Mouse (Mus musculus) heart, adult 11 months (tissue): ENCODE measurements around the gene Eno3.

ENCODE experiments used
- DNase-seq: peaks from one replicate; pipeline ENCODE4 v3.0.0; 2022

Gene Eno3

DNA sequence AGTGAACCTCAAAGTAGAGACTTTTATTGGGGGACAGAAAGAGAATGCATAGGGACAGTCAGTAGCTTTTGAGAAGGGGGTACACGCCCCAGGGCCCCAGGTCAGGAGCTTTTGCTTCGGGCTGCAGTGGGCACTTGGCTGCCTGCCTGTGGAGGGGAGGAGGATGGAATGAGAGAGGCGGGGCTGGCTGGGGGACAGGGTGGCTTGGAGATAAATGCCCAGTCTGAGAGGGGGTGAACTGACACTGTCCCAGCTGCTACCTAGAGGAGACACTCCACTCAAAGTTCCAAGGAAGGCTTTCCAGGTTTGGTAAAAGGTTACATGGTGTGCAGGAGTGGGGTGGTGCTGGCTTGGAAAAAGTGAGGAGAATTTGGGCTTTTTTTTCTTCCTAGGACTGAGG is at the start of gene Eno3:
Gene Eno3, plus strand, starts transcription at position 239 of the 400 bp plus-strand sequence.
- peak; percentile 96 for DNase-seq

DNA sequence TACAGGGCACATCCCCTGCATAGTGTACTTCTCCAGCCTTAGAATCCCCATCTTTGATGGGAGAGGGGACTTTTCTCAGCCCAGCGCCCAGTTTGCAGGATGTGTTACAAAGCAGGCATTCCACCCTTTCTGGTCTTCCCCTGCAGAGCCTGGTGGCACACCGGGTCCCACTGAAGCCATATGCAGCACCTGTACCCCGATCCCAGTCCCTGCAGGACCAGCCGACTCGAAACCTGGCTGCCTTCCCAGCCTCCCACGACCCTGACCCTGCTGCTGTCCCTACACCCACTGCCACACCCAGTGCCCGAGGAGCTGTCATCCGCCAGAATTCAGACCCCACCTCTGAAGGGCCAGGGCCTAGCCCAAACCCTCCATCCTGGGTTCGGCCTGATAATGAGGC is 49.4 kb upstream of the Eno3 start:
- DNase-seq: peak; percentile 90

DNA sequence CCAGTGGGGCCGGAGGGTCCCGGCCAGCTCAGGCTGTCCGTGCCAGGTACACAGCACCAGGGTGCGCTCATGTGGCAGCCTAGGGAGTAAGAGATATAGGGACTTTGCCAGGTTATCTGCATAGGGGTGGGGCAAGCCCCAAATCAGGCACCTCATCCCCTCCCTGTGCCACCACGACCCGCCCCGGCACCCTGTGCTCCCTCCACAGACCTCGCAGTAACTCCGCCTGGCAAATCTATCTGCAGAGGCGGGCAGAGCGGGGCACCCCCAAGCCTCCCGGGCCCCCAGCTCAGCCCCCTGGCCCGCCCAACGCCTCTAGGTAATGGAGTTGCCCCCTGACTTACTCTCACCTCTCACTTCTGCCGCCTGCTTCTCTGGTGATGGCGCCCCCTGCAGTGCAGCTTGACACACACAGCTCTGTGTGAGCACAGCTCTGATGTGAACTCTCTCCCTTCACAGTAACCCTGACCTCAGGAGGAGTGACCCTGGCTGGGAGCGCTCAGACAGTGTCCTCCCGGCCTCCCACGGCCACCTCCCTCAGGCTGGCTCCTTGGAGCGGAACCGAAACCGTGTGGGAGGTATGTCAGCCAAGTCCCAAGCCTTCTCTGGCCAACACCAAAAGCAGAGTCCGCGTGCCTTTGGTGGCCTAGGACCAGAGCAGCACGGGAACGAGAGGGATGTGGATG is 48.5 kb upstream of the Eno3 start:
- peak; percentile 92 for DNase-seq

DNA sequence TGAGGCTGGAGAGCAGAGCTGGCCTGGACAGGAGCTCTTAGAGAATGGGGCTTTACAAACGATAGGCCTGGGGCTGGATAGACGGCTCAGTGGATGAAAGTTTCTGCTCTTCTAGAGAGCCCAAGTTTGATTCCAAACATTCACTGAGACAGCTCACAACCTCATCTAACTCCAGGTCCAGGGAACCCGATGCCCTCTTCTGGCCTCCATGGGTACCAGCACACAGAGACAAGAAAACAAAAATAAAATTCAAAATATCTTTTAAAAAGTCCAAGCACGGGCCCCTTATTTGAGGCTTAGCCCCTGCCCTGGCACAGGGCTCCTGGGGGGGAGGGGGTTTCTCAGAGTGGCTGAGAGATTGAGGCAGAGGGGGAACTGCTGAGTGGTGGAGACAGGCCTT is 46.2 kb upstream of the Eno3 start:
- DNase-seq: no peak

DNA sequence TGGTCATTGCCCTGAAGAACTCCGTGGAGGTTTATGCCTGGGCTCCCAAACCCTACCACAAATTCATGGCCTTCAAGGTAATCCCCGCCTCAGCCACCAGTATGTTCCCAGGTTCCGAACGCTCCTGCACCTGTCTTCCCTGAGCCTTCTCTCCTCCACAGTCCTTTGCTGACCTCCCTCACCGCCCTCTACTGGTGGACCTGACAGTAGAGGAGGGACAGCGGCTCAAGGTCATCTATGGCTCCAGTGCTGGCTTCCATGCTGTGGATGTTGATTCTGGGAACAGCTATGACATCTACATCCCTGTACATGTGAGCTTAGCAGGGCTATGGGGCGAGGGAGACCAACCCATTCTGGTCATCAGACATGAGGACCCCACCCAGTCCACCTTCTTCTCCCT is 44.5 kb upstream of the Eno3 start:
- no peak for DNase-seq

DNA sequence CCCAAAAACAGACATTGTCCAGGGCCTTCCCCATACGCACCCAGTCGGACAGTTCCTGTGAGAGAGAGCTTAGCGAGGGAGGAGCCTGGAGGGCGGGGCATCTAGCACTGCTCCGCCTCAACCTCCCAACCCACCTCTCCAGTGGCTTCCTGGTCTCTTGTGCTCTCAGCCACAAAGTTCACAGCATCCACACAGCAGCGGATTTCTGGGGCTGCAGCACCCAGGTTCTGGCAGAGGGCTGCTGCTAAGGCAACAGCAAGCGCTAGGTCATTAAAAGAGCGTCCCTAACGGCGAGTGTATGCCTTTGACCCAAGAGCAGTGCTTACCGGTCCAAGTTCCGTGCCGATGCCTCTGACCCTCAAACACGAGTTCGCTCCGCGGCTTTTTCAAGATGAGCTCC is 41.9 kb upstream of the Eno3 start:
- DNase-seq: peak; percentile 99

DNA sequence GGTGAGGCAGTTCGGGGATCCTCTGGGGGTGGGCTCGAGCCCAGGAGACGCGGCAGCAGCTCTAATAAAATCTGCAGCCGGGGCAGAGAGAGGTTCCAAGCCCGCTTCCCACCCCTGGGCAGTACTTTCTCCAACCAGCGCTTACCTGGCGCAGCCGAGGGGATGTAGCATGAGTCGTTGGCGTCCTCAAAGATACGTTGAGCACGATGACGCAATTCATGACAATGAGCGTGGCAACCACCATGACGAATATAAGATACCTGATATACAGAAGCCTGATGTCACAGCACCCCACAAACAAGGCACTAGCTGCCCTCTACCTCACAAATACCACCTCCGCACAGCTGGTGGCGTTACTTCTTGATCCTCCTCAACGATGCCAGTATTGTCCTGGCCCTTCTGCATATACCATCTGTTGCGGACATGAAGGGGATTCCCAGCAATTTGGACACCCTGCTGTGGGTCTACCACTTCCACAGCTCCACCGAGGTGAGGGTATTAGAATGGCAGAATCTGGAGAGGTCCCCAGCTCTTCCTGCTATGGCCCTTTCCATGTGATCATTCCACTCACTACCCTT is 41.4 kb upstream of the Eno3 start, which contains the start of gene 4930544D05Rik:
Gene 4930544D05Rik, plus strand, starts transcription at position 333 of the 578 bp plus-strand sequence.
- peak; percentile 88 for DNase-seq

DNA sequence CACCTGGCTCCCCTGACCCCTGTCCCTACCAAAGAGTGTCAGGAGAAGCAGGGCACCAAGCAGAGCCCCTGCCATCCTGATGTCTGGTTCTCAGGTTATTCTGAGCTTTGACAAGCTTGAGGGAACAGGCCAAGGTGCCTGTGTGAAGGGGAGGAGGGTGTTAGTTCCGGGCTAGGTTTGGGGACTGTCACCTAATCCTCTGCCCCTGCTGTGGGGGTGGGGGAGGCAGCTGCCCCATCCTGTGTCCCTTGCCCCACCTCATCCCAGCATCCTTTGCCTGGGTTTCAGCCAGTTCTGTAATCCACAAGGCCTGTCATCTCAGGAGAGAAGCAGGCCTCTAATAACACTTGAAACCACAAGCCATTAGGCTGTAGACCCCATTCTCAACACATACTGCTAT is 37.9 kb upstream of the Eno3 start, which contains the start of gene Chrne:
Gene Chrne, minus strand, starts transcription at position 116 of the 400 bp plus-strand sequence.
- DNase-seq: no peak

DNA sequence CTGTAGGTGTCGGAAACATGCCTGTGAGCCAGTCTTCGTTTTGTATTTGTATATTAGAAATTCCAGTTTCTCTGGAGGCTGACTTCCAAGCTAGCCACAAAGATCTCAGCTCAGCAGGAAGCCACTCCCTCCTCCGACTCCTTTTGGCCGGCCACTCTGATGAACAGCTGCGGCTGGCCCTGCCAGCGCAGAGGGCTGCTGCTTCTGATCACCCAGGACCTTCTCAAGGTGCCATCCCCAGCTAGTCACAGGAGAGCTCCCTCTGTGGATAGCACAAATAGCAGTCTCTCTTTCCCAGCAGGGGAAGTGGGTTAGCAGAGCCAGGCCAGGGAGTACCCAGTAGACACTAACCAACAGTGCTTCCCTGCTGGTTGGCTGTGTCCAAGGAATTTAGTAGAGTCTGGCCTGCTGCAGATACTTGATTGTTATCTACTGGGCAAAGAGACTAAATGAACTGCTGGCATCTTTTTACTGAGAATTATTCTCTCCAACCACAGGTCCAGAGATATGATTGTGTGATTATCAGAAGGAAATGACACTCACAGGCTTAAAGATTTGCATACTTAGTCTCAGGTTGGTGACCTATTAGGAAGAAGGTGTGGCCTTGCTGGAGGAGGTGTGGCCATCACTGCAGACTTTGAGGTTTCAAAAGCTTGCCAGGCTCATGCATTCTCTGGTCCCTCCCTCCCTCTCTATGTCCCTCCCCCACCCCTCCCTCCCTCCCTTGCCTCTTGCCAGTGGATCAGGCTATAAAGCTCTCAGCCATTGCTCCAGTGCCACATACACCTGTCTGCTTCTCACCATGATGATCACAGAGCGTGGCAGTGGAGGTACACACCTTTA is 34.8 kb upstream of the Eno3 start:
- DNase-seq: peak; percentile 89

DNA sequence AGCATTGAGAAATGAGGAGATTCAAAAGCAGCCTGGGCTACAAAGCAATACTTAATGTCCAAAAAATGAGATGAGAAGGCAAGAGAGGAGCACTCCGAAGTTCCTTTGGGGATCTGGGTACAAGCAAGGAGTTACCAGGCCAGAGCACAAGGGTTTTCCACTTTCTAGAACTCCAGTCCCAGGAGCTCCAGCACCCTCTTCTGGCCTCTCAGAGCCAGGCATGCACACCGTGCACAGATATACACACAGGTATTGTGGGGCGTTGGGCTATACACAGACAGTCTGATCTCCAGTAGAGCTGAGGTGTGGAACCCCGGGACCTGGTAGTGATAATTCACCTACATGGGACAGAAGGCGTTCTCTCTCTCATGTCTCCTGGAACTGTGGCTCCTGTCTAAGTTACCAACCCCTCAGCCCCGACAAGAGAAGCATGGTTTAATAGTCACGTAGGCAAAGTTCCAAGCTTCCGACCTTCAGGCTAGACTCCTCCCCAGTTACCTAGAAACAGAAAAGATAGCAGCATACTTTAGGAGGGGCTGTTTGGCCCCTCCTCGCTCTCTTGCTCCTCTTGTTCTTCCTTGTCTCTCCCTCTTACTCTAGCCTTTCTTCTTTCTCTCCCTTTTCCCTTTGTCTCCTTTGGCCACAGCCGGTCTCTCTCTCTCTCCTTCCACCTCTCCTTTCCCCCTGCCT is 33.8 kb upstream of the Eno3 start:
- DNase-seq: no peak

DNA sequence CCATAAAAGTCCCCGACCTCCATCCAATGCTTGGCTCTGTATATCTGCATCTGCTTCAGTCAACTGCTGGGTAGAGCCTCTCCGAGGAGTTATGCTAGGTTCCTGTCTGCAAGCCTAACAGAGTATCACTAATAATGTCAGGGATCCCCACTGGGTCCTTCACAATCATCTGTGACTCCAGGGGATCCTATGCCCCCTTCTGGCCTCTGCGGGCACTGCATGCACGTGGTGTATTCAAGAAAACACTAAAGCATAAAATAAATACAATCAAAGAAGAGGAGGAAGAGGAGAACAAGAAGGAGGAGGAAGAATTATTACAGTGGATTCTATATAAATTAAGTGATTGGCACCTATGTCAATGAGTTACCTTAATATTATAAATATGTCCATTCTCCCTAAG is 31.5 kb upstream of the Eno3 start:
- DNase-seq: no peak

DNA sequence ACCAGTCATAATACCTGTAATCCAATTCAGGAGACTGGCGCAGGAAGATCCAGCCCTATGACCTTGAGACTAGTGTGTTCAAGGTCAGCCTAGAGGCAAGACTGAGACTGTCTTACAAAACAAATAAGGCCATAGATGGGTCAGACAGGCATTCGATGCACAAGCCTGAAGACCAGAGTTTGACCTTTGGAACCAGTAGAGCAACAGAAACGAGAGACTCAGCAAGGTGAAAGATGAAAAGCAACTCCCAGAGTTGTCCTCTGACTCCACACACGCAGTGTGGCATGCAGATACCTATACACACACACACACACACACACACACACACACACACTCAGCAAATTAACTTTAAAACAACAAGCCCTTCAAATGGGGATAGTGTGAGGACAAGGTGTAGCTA is 30.1 kb upstream of the Eno3 start:
- no peak for DNase-seq

DNA sequence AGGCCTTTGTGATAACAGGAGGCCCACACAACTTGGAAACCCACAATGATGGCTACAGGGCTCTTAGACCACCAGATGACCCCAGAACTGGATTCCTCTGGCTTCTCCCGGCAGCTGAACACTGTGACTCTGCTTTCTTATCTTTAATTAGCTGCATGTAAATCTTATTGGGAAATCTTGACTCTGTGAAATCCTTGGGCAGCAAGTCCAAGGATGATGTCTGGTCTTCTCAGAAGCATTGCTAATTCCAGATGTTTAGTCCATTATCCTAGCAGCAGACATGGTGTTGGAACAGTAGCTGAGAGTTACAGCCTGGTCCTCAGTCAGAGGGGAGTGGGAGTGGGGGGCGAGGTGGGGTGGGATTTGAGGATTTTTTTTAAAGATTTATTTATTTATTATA is 28.6 kb upstream of the Eno3 start:
- no peak for DNase-seq

DNA sequence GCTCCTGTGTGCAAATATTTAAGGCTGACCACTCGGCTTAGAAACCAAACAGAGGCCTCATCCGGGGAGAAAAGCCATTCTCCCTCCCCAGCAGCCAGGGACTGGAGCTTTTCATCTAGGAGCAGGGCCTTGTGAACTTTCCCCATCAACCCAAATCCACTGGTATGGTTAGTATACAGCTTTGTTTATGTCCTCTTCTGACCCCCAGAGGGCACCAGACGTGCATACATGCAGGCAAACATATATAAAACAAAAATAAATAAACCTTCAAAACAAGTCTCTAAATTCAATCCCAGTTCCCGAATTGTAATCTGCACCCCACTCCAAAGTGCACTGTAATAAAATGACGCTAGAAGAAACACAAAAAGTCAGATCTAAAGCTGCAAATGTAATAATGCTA is 27.4 kb upstream of the Eno3 start:
- no peak for DNase-seq

DNA sequence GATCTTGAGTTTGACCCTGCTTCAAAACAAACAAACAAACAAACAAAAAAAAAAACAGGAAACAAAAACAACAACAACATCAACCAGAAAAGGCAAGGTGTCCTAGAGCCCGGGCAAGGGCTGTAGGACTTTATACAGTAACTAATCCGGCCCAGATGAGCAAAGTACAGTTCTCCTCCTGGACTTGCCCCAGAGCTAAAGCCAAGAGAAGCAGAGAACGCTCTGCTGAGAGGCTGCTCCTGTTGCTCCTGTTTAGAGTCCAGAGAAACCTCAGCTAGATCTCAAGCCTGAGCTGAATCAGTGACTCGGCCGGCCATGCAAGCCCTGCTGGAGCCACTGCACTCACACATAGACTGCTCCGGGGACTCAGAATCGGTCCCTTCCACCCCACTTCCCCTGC is 26.9 kb upstream of the Eno3 start:
- DNase-seq: no peak

DNA sequence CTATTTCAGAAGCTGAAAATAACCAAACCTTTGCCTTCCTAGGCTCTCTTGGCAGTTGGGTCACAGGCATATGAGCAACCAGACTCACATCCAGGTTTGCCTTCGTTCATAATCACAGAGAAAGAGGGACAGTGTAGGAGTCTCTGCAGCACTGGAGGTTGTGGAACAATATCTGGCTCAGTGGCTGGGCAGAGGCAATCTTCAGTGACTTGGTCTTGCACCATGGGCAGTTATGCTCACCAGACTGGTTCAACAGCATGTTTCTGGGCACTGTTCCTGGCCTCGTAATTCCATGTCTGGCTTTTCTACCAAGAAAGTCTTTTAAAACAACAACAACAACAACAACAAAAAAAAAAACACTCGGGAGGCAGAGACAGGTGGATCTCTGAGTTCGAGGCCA is 21.4 kb upstream of the Eno3 start:
- no peak for DNase-seq

DNA sequence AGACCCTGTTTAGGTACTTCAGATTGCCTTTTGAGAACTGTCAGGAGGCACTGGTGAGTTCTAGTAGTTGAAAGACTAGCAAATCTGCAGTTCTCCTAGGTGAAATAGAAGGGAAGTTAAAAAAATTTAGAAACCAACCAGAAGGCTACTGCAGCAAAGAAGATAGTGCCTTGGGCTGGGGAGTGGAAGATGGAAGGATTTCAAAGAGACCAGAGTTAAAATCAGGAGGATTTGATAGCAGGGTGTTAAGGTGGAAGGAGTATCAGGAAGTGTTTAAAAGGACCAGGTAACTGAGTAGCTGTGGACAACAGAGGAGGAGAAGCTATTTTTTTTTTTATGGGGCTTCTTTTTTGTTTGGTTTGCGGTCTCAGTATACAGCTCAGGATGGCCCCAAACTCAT is 19.2 kb upstream of the Eno3 start:
- DNase-seq: no peak

DNA sequence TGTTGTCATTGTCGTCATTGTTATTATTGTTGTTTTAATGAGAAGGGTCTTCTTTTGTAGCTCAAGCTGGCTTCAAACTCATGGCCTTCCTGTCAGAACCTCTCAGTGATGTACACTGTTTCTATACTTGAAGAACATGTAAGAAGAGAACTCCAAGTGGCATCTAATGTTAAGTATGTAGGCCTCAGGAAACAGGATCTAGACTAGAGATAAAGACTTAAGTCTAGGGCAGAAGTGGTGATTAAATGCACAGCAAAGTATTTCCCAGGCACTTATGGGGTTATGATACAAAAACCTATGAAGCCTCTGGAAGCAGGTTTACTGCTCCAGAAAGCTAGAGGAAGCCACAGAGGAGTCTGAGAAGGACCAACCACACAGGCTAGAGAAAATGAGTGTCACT is 18.7 kb upstream of the Eno3 start:
- DNase-seq: no peak

DNA sequence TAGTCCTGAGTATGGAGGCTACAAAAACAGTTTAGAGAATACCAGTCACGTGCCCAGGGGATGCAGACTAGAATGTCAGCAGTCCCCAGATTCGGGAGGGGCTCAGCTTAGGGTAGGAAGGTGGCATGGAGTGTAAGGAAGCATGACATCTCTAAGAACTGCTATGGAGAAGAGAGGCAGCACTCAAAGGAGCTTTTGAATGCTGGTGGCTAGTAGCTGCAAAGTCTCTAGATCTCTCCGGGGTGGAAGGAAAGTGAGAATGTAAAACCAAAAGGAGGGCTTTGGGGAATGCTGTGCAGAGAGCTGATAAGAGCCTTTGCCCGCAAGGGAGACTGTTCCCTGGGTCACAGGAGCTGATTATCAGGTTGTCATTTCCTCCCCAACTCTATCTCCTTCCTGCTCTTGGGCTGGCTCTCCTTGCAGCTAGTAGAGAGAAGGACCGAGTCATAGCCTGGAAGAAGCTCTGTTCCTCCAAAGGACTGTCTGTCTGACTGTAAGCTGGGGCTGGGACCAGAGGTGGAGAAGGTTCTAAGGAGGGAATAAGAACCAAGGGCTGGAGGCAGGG is 18.2 kb upstream of the Eno3 start, which contains the start of gene Gp1ba:
Gene Gp1ba, plus strand, starts transcription at position 409 of the 565 bp plus-strand sequence.
- DNase-seq: no peak

DNA sequence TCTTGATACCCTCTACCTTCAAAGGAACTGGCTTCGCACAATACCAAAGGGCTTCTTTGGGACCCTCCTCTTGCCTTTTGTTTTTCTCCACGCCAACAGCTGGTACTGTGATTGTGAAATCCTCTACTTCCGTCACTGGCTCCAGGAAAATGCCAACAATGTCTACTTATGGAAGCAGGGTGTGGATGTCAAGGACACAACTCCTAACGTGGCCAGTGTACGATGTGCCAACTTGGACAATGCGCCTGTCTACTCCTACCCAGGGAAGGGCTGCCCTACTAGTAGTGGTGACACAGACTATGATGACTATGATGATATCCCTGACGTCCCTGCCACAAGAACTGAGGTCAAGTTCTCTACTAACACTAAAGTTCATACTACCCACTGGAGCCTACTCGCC is 17.0 kb upstream of the Eno3 start:
- peak; percentile 92 for DNase-seq

DNA sequence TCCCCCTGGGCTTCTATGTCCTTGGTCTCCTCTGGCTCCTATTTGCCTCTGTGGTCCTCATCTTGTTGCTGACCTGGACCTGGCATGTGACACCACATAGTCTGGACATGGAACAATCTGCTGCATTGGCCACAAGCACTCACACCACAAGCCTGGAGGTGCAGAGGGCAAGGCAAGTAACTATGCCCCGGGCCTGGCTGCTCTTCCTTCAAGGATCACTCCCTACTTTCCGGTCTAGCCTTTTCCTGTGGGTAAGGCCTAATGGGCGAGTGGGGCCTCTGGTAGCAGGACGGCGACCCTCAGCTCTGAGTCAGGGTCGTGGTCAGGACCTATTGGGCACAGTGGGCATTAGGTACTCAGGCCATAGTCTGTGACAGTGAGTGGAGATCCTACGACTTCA is 15.8 kb upstream of the Eno3 start:
- DNase-seq: peak; percentile 87

DNA sequence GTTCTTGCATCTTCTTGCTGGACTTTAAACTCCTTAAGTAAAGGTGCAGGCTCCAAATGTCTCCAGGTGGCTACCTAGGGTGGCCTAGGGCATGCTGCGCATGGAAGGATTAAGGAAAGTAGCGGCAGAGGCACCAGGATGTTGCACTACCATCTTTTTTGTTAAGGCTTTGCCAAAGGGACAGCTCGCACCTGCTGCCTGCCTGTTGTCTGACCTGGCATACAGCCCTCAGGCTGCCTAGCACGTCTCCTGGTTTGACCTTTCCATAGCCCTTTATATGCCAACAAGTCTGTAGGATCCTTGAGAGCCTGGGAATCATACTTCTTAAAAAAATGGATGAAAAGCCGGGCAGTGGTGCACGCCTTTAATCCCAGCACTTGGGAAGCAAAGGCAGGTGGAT is 14.0 kb upstream of the Eno3 start:
- peak; percentile 86 for DNase-seq

DNA sequence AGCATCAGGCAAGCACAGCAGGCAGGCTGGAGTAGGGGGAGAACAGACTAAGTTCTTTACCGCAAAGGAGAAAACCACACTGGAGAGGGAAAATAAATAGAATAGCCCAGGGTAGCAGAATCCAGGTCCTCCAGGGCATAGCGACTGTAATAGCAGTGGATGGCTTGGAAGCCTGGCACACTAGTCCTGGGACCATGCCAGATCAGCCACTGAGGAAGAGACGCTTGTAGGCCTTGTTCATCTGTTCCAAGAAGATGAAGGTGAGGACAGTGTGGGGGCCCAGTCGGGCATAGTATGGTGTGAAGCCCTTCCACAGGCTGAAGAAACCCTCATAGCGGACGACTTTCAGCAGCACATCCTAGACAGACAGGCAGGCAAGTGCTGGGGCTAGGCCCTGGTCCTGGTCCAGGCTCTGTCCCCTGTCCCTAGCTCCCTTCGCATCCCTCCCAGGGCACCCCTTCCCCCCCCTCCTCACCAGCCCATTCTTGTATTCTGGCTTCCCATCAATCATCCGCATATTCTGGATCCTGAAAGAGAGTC is 12.4 kb upstream of the Eno3 start:
- peak; percentile 89 for DNase-seq
